Mouse (Mus musculus): ENCODE measurements around the gene Hilpda. TPM values are rescaled to one million over a fixed set of nuclear protein-coding genes. Genes with fewer than 3 reads are reported as not detected.

Hilpda gene
- polyA plus RNA-seq (2012; rRNA removed) (11.4 and 15.3 TPM in 2 replicates), polyA plus RNA-seq (2014; fragmentation: Nextera tagmentation; extraction: Ambion mirVana) (14.4 and 14.7 TPM in 2 replicates)

DNA sequence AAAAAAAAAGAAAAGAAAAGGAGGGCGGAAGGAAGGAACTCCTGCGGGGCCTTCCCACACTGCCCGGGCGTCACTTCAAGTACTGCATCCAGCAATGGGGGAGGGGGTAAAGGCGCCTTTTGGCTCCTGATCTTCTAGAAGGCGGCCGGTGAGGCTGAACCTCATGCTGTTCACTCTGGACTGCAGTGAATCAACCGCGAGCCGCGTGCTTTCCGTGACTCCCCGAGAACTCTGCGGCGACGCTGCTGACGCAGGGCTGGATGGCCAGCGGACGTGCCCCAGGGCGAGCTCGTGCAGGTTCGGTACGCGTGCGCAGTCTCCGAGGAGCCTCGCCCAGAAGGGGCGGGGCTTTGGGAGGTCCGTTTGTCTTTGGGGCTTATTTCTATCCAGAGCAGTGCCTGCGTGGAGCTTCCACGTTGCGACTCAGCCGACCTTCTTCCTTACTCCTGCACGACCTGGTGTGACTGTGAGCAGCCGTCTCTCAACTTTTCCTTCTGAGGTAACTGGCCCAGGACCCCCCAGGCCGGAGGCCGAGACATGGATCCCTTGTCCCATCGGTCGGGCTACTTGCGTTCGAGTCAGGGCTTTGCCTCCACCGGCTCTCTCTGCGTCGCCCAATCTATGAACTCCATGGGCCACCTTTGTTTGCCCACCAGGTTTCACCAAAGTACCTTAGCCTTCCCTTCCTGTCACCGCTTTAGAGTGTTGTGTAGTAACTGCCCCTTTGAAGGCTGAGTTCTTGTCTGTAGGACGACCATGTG, at the start of gene Hilpda:
Gene Hilpda (plus strand): TSS at position 177 of the 761 bp plus-strand sequence.
- WGBS (ENCODE audit: insufficient replicate concordance): under 1% methylated on average over 46 of the region's 46 CpGs
- ATAC-seq (ENCODE audit: insufficient read depth): peak; percentile 96
- no peak for TF ChIP-seq EP300 (IDR thresholded peaks at IDR 0.05; ENCODE audit: low read depth)
- no peak for TF ChIP-seq CTCF (IDR thresholded peaks at IDR 0.05; ENCODE audit: low read depth)
- H3K27me3 ChIP-seq (ENCODE audit: control insufficient read depth, insufficient read depth, low read length): no peaks in the 10 kb centered on the region
- peaks cover 3% of the 10 kb centered on the region for H3K36me3 ChIP-seq (replicated peaks; ENCODE audit: control insufficient read depth, insufficient read depth, low read depth)
- H3K27ac ChIP-seq: peak within 1 kb of the TSS; percentile 42
- peak within 1 kb of the TSS; percentile 72 to 78 for H3K4me3 ChIP-seq (ENCODE audit: insufficient read depth in 1 of 2, low read depth in 2 of 2, low read length in 2 of 2)
- peak within 1 kb of the TSS; percentile 69 for H3K4me2 ChIP-seq (ENCODE audit: low read depth)
- DNase-seq (ENCODE audit: low read depth in 3 of 3, low spot score in 3 of 3): peak; percentile 86 to 89 (median 89)
- H3K4me1 ChIP-seq (replicated peaks; ENCODE audit: control insufficient read depth in 2 of 2, insufficient read depth in 2 of 2, low read length in 1 of 2): peaks cover 0 to 10% of the 10 kb centered on the region in 2 experiments; a peak in 2 of 4 replicates
- H3K9ac ChIP-seq (replicated peaks): peak within 1 kb of the TSS; percentile 61
- no peaks in the 10 kb centered on the region for H3K9me3 ChIP-seq (ENCODE audit: control insufficient read depth, low read length)

DNA sequence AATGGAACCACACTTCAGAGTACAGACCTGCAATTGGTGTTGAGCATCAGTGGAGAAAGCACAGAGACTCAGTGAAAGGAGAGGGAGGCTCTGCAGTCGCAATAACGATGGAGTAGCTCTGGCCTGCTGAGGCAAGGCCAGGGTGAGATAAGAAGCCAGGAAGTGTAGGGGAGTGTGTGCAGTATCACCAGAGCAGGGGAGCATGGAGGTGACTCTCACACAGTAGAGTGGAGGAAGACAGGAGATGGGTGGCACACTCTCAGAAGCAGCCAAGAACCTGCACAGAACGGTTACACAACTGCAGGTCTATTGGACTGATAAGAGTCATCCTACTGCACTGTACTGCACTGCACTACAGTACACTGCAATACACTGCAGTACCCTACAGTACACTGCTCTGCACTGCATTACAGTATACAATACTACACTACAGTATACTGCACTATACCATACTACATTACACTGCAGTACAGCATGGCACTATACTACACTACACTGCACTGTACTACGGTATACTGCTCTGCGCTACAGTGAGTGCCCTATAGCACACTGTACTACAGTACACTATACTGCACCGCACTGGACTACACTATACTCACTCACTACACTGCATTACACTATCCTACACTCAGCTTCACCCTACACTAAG, 42.9 kb upstream of the Hilpda start:
- Histone ChIP-seq H3K27me3 (ENCODE audit: control insufficient read depth, insufficient read depth, low read length) (no peaks in the 10 kb centered on the region), H3K27ac (no peak overlapping the region), H3K4me1 (replicated peaks; ENCODE audit: control insufficient read depth in 2 of 2, insufficient read depth in 2 of 2, low read length in 1 of 2) (peaks cover 0 to 5% of the 10 kb centered on the region in 2 experiments; a peak in 2 of 4 replicates), H3K4me2 (ENCODE audit: low read depth) (no peak overlapping the region), H3K9me3 (ENCODE audit: control insufficient read depth, low read length) (no peaks in the 10 kb centered on the region), H3K4me3 (ENCODE audit: insufficient read depth in 1 of 2, low read depth in 2 of 2, low read length in 2 of 2) (no peak overlapping the region), H3K36me3 (replicated peaks; ENCODE audit: control insufficient read depth, insufficient read depth, low read depth) (no peaks in the 10 kb centered on the region), H3K9ac (replicated peaks) (no peak overlapping the region)
- no peak for DNase-seq (ENCODE audit: low read depth in 3 of 3, low spot score in 3 of 3)
- TF ChIP-seq EP300 (IDR thresholded peaks at IDR 0.05; ENCODE audit: low read depth): no peak
- TF ChIP-seq CTCF (IDR thresholded peaks at IDR 0.05; ENCODE audit: low read depth): no peak
- peak; percentile 47; the same call in 1 of the 2 replicates for ATAC-seq (ENCODE audit: insufficient read depth)
- 42% methylated on average over 6 of the region's 6 CpGs for WGBS (ENCODE audit: insufficient replicate concordance)

DNA sequence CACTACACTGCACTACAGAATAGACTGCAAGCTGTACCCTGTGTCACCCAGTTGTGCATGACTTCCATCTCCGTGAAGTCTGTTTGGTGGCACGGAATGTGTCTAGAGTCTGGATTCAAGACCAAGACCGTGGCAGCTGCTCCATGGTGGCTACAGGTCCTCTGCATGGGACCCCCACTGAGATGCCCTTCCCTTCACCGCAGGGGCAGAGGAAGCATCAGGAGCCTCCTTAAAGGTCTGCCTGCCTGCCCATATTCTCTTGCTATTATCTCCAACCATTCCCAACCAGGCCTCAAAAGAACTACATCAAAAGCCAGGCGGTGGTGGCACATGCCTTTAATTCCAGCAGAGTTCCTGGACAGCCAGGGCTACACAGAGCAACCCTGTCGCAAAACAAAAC, 41.9 kb upstream of the Hilpda start:
- WGBS (ENCODE audit: insufficient replicate concordance): 67% methylated on average over 6 of the region's 6 CpGs
- Histone ChIP-seq H3K36me3 (replicated peaks; ENCODE audit: control insufficient read depth, insufficient read depth, low read depth) (no peaks in the 10 kb centered on the region), H3K4me3 (ENCODE audit: insufficient read depth in 1 of 2, low read depth in 2 of 2, low read length in 2 of 2) (no peak overlapping the region), H3K4me2 (ENCODE audit: low read depth) (no peak overlapping the region), H3K27ac (no peak overlapping the region), H3K27me3 (ENCODE audit: control insufficient read depth, insufficient read depth, low read length) (no peaks in the 10 kb centered on the region), H3K4me1 (replicated peaks; ENCODE audit: control insufficient read depth in 2 of 2, insufficient read depth in 2 of 2, low read length in 1 of 2) (peaks cover 0 to 5% of the 10 kb centered on the region in 2 experiments; a peak in 2 of 4 replicates), H3K9ac (replicated peaks) (no peak overlapping the region), H3K9me3 (ENCODE audit: control insufficient read depth, low read length) (no peaks in the 10 kb centered on the region)
- ATAC-seq (ENCODE audit: insufficient read depth) (no peak), DNase-seq (ENCODE audit: low read depth in 3 of 3, low spot score in 3 of 3) (no peak)
- TF ChIP-seq CTCF (IDR thresholded peaks at IDR 0.05; ENCODE audit: low read depth): no peak
- TF ChIP-seq EP300 (IDR thresholded peaks at IDR 0.05; ENCODE audit: low read depth): no peak

DNA sequence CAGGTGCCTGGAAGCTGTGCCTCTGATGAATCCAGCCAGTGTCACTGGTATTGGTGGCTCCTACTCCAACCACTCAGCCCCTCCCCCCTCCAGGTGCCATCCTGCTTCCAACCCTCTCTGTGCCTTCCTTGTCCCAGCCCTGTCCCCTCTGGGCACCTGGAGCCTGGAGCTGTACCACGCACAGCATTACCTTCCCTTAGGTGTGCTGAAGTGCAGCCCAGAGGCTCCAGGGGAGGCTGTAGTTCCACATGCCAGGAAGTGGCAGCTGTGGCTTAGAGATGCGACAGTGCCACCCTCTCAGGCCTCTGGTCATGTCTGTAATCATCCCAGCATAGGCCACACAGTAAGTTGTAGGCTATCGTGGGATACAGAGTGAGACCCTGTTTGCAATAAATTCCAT, 40.5 kb upstream of the Hilpda start:
- H3K27me3 ChIP-seq (ENCODE audit: control insufficient read depth, insufficient read depth, low read length): no peaks in the 10 kb centered on the region
- DNase-seq (ENCODE audit: low read depth in 3 of 3, low spot score in 3 of 3) (no peak), ATAC-seq (ENCODE audit: insufficient read depth) (no peak)
- no peak overlapping the region for H3K27ac ChIP-seq
- no peak overlapping the region for H3K9ac ChIP-seq (replicated peaks)
- no peaks in the 10 kb centered on the region for H3K9me3 ChIP-seq (ENCODE audit: control insufficient read depth, low read length)
- peaks cover 0 to 5% of the 10 kb centered on the region in 2 experiments; a peak in 2 of 4 replicates for H3K4me1 ChIP-seq (replicated peaks; ENCODE audit: control insufficient read depth in 2 of 2, insufficient read depth in 2 of 2, low read length in 1 of 2)
- H3K4me2 ChIP-seq (ENCODE audit: low read depth): no peak overlapping the region
- no peaks in the 10 kb centered on the region for H3K36me3 ChIP-seq (replicated peaks; ENCODE audit: control insufficient read depth, insufficient read depth, low read depth)
- 56% methylated on average over 3 of the region's 3 CpGs for WGBS (ENCODE audit: insufficient replicate concordance)
- no peak overlapping the region for H3K4me3 ChIP-seq (ENCODE audit: insufficient read depth in 1 of 2, low read depth in 2 of 2, low read length in 2 of 2)
- TF ChIP-seq CTCF (IDR thresholded peaks at IDR 0.05; ENCODE audit: low read depth) (no peak), EP300 (IDR thresholded peaks at IDR 0.05; ENCODE audit: low read depth) (no peak)

DNA sequence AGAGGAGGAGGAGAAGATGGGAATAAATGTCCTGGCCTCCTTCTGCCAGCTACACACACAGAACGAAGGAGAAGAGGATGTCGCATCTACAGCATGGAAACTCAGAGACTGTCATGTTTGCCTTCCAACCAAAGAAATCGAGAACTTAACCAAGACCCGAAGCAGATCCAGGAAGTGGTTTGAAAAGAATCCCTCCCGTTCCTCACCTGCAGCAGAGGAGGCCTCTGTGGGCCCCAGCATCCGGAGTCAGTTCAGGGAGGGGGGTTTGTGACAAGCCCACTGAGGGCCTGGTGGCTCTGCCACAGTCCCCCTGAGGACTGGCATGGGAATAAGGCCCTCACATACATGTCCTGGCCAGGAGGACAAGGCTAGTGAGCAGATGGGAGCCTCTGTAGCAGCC, 40.0 kb upstream of the Hilpda start:
- no peak overlapping the region for H3K27ac ChIP-seq
- no peak overlapping the region for H3K4me3 ChIP-seq (ENCODE audit: insufficient read depth in 1 of 2, low read depth in 2 of 2, low read length in 2 of 2)
- 37% methylated on average over 6 of the region's 6 CpGs for WGBS (ENCODE audit: insufficient replicate concordance)
- DNase-seq (ENCODE audit: low read depth in 3 of 3, low spot score in 3 of 3) (no peak), ATAC-seq (ENCODE audit: insufficient read depth) (no peak)
- H3K36me3 ChIP-seq (replicated peaks; ENCODE audit: control insufficient read depth, insufficient read depth, low read depth): no peaks in the 10 kb centered on the region
- no peaks in the 10 kb centered on the region for H3K27me3 ChIP-seq (ENCODE audit: control insufficient read depth, insufficient read depth, low read length)
- peaks cover 0 to 5% of the 10 kb centered on the region in 2 experiments; a peak in 2 of 4 replicates for H3K4me1 ChIP-seq (replicated peaks; ENCODE audit: control insufficient read depth in 2 of 2, insufficient read depth in 2 of 2, low read length in 1 of 2)
- H3K9me3 ChIP-seq (ENCODE audit: control insufficient read depth, low read length): no peaks in the 10 kb centered on the region
- no peak overlapping the region for H3K9ac ChIP-seq (replicated peaks)
- TF ChIP-seq CTCF (IDR thresholded peaks at IDR 0.05; ENCODE audit: low read depth) (no peak), EP300 (IDR thresholded peaks at IDR 0.05; ENCODE audit: low read depth) (no peak)
- H3K4me2 ChIP-seq (ENCODE audit: low read depth): no peak overlapping the region
